Mouse (Mus musculus) C2C12 (cell line): ENCODE measurements around the gene Snx17.

ENCODE experiments used
- CTCF ChIP-seq: IDR thresholded peaks from one replicate; pipeline ENCODE4 v1.5.1; 2011; ENCODE audit not compliant: control insufficient read depth, insufficient read depth, insufficient read length
- MAX ChIP-seq: IDR thresholded peaks from one replicate; pipeline ENCODE4 v1.6.1; 2011; ENCODE audit warnings: mild to moderate bottlenecking, control low read depth
- MYOD1 ChIP-seq: IDR thresholded peaks from one replicate; pipeline ENCODE4 v1.6.1; 2011; ENCODE audit warnings: low read depth; ENCODE audit not compliant: control insufficient read depth, insufficient read length
- USF1 ChIP-seq: IDR thresholded peaks from one replicate; pipeline ENCODE4 v1.6.1; 2011; ENCODE audit warnings: low read depth, mild to moderate bottlenecking, control low read depth, moderate library complexity

DNA sequence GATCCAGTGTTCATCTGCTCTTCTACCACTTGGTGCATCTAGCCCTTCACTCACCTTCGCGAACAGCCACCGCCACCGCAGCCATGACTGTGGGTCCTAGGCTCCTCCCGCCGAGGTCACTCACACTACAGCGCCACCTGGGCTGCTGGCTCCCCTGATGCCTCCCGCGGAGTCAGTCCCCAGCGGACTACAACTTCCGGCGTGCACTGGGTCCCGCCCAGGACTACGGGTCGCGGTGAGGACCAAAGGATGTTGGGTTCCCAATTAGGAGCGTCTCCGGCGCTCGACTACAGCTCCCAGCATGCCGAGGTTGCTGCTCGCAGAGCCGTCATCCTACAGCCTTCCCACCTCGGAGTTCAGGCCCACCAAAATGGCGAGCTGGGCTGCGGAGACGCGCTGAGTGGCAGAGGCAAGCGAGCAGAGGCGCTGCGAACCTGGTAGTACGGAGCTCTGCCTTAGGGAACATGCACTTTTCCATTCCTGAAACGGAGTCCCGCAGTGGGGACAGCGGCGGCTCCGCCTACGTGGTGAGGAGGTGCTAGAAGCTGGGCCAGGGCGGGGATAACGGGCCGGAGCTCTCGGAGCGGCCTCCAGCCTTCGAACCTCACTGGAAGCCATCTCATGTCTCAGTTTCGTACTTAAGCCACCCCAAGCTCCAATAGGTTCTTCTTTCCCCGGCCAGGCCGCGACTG, at the start of gene Snx17, which contains the start of gene Eif2b4:
- peak; percentile 91 for TF ChIP-seq CTCF
- TF ChIP-seq MAX = peak; percentile 16
- no peak for TF ChIP-seq USF1
- no peak for TF ChIP-seq MYOD1
